Mouse (Mus musculus) hindbrain, embryonic 11.5 days (tissue): ENCODE results near the gene Rere. TPM values are rescaled to one million over a fixed set of nuclear protein-coding genes. Genes with fewer than 3 reads are reported as not detected.

Experiments
- ATAC-seq: fragments of 200-750 bp; cut with Nextera tagmentation; 2 replicates; pipeline ENCODE4 v1.8.0; 2017; ENCODE audit warnings: mild to moderate bottlenecking, moderate TSS enrichment, moderate library complexity; ENCODE audit not compliant: low FRiP score
- DNase-seq: peaks from one replicate; pipeline ENCODE4 v3.0.0-alpha.2; 2015; ENCODE audit warnings: low spot score
- H3K27ac ChIP-seq: fragments of 300-500 bp; sonication (generic); 2 replicates; pipeline ENCODE4 v1.5.1; 2014; ENCODE audit warnings: mild to moderate bottlenecking, low read depth, low read length
- H3K27me3 ChIP-seq: fragments of 300-500 bp; sonication (generic); 2 replicates; pipeline ENCODE4 v1.6.1; 2014; ENCODE audit warnings: mild to moderate bottlenecking, low read length, moderate library complexity, mixed read lengths; ENCODE audit not compliant: control insufficient read depth, insufficient read depth
- H3K36me3 ChIP-seq: fragments of 300-500 bp; sonication (generic); 2 replicates; pipeline ENCODE4 v1.6.1; 2014; ENCODE audit warnings: mild to moderate bottlenecking, low read length, moderate library complexity, mixed read lengths; ENCODE audit not compliant: control insufficient read depth, insufficient read depth
- H3K4me1 ChIP-seq: fragments of 300-500 bp; sonication (generic); replicated peaks from 2 replicates; pipeline ENCODE4 v1.6.1; 2014; ENCODE audit warnings: low read length, mixed read lengths; ENCODE audit not compliant: control insufficient read depth, insufficient read depth
- H3K4me2 ChIP-seq: fragments of 300-500 bp; sonication (generic); replicated peaks from 2 replicates; pipeline ENCODE4 v1.6.1; 2014; ENCODE audit warnings: mild to moderate bottlenecking, low read depth, low read length
- H3K4me3 ChIP-seq: fragments of 300-500 bp; sonication (generic); 2 replicates; pipeline ENCODE4 v1.5.1; 2014; ENCODE audit warnings: low read depth, low read length
- H3K9ac ChIP-seq: fragments of 300-500 bp; sonication (generic); 2 replicates; pipeline ENCODE4 v1.6.1; 2014; ENCODE audit warnings: low read depth, low read length
- H3K9me3 ChIP-seq: fragments of 300-500 bp; sonication (generic); 2 replicates; pipeline ENCODE4 v1.6.1; 2016; ENCODE audit warnings: low read length; ENCODE audit not compliant: control insufficient read depth
- WGBS: fragments of 180-500 bp; shearing (Covaris S2); extraction: QIAGEN DNeasy Blood & Tissue Kit; methylation state at CpG from one replicate; pipeline ENCODE4 v1.1.7; 2014; 5-methylcytosine and 5-hydroxymethylcytosine counted together
- polyA plus RNA-seq: library from polyadenylated mRNA; unstranded; fragments of >200 nt; fragmentation: Nextera tagmentation; extraction: Ambion mirVana; gene quantifications from 2 replicates; pipeline ENCODE4 v1.2.1, GENCODE M21; 2014

Gene Rere
- polyA plus RNA-seq, 1 experiment from 2014 or later, result 50.0 TPM

DNA sequence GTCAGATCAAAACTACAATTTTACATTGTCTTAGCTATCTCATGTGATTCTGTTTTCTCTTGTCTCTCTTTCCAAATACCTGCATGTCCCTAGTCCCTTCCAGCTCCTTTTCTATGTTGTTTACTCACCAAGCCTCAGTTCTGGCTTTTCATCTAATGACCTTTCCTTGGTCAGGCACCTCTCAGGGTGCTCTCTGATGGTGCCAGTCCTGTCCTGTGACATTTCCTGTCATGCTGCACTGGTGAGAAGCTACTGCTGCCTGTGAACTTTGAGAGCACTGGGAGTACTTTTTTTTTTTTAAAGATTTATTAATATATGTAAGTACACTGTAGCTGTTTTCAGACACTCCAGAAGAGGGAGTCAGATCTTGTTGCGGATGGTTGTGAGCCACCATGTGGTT is 25.8 kb downstream of the Rere start:
- DNase-seq, result no peak
- no peak for ATAC-seq
- Histone ChIP-seq H3K27ac (no peak overlapping the region), H3K9ac (no peak overlapping the region), H3K27me3 (no peaks in the 10 kb centered on the region), H3K4me3 (no peak overlapping the region), H3K4me2 (no peak overlapping the region), H3K36me3 (no peaks in the 10 kb centered on the region), H3K4me1 (no peaks in the 10 kb centered on the region; the same call in 1 of the 2 replicates), H3K9me3 (no peaks in the 10 kb centered on the region)
- WGBS, result 100% methylated on average over 1 of the region's 1 CpGs

DNA sequence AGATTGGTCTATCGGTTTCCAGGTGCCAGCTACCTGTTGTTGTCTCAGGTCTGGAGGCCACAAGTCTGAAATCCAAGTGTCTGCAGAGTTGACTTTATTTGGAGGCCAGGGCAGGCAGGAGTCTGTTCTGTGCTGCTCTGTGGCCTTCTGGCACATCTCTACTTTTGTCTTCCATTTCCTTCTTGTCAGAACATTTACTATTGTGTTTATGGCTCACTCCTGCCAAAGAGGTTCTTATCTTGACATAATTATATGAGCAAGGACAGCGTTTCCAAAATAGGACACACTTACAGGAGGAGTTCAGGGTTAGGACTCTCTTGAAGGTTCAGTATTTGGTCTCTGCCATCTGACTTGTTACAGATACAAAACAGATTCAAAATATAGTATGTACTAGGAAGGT is 30.0 kb downstream of the Rere start:
- 98% methylated on average over 2 of the region's 2 CpGs for WGBS
- ATAC-seq (no peak), DNase-seq (no peak)
- H3K9me3 ChIP-seq, result no peaks in the 10 kb centered on the region
- H3K4me3 ChIP-seq, result no peak overlapping the region
- H3K27me3 ChIP-seq, result no peaks in the 10 kb centered on the region
- no peaks in the 10 kb centered on the region for H3K36me3 ChIP-seq
- no peaks in the 10 kb centered on the region; the same call in 1 of the 2 replicates for H3K4me1 ChIP-seq
- H3K9ac ChIP-seq, result no peak overlapping the region
- H3K4me2 ChIP-seq, result no peak overlapping the region
- no peak overlapping the region for H3K27ac ChIP-seq

GRCm38 (mm10) chr4:150312646-150313045 is 31.2 kb downstream of the Rere start:
- ATAC-seq (no peak), DNase-seq (no peak)
- H3K36me3 ChIP-seq, result no peaks in the 10 kb centered on the region
- H3K9me3 ChIP-seq, result no peaks in the 10 kb centered on the region
- no peaks in the 10 kb centered on the region for H3K27me3 ChIP-seq
- no peak overlapping the region for H3K9ac ChIP-seq
- 96% methylated on average over 2 of the region's 2 CpGs for WGBS
- H3K4me3 ChIP-seq, result no peak overlapping the region
- H3K4me2 ChIP-seq, result no peak overlapping the region
- no peak overlapping the region for H3K27ac ChIP-seq
- H3K4me1 ChIP-seq, result no peaks in the 10 kb centered on the region; the same call in 1 of the 2 replicates

- Histone ChIP-seq H3K4me1 (no peaks in the 10 kb centered on the region), H3K27me3 (no peaks in the 10 kb centered on the region), H3K27ac (no peak overlapping the region), H3K4me3 (no peak overlapping the region), H3K36me3 (no peaks in the 10 kb centered on the region), H3K9ac (no peak overlapping the region), H3K4me2 (no peak overlapping the region), H3K9me3 (no peaks in the 10 kb centered on the region)
- ATAC-seq (no peak), DNase-seq (no peak)
- whole genome bisulfite sequencing, result 97% methylated on average over 19 of the region's 19 CpGs
Measured at GRCm38 (mm10) chr4:150315301-150315700, 33.9 kb downstream of the Rere start.

DNA sequence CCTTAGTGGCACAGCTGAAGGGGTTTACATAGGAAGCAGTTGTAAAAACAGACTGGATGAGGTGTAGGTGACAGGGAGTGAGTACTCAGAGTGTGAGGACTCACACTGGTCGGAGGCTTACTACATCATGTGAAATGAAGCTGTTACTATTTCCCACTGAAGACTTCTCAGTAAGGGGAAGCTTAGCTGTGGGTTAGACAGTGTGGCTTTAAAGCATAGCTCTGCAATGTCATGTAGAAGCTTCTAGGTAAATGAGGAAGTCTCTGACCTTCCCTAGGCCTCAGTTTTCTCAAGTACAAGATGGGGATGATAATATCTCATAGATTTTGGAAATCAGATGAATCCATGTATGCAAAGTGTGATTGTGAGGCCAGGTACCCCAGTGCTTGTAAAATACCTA is 35.1 kb downstream of the Rere start:
- ATAC-seq, result no peak

DNA sequence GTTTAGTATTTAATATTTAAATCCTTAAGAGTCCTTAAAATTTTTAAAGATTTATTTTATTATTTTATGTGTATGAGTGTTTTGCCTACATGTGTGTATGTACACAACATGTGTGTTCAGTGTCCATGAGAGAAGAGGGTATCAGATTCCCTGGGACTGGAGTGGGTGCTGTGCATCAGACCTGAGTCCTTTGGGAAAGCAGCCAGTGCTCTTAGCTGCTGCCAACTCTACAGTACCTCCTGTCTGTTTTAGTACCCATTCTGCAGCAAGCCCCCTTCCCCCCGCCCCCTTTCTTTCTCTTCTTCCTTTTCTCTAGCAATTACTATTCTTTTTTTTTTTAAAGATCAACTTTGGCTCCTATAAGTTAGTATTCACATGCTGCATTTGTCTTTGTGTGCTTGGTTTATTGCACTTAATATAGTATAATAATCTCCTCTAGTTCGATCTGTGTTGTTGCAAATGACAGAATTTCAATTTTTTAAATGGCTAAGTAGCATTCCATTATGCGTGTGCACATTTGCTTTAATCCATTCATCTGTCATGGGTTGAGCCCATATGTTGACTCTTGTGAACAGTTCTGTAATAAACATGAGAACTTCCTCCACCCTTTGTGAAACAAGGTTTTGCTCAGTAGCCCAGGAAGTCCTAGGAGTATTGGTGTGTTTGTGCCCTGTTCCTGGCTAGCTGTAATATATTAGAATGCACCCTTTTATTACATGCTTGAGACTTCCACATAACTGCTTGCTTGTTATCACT is 43.8 kb downstream of the Rere start:
- Histone ChIP-seq H3K27me3 (no peaks in the 10 kb centered on the region), H3K9me3 (no peaks in the 10 kb centered on the region), H3K9ac (no peak overlapping the region), H3K4me1 (no peaks in the 10 kb centered on the region), H3K27ac (no peak overlapping the region), H3K4me2 (no peak overlapping the region), H3K4me3 (no peak overlapping the region), H3K36me3 (no peaks in the 10 kb centered on the region)
- 90% methylated on average over 3 of the region's 3 CpGs for WGBS
- ATAC-seq (no peak), DNase-seq (no peak)

More for the DNA sequence above, 35.1 kb downstream of the Rere start:
- no peaks in the 10 kb centered on the region for H3K36me3 ChIP-seq
- no peak overlapping the region for H3K4me3 ChIP-seq
- no peak overlapping the region for H3K9ac ChIP-seq
- WGBS, result 82% methylated on average over 1 of the region's 1 CpGs
- no peaks in the 10 kb centered on the region for H3K4me1 ChIP-seq
- H3K27ac ChIP-seq, result no peak overlapping the region
- H3K4me2 ChIP-seq, result no peak overlapping the region
- DNase-seq, result no peak
- no peaks in the 10 kb centered on the region for H3K27me3 ChIP-seq
- H3K9me3 ChIP-seq, result no peaks in the 10 kb centered on the region

- ATAC-seq (no peak), DNase-seq (no peak)
- no peaks in the 10 kb centered on the region for H3K9me3 ChIP-seq
- H3K4me3 ChIP-seq, result no peak overlapping the region
- no peaks in the 10 kb centered on the region for H3K36me3 ChIP-seq
- no peak overlapping the region for H3K4me2 ChIP-seq
- H3K4me1 ChIP-seq, result no peaks in the 10 kb centered on the region
- no peak overlapping the region for H3K9ac ChIP-seq
- H3K27ac ChIP-seq, result no peak overlapping the region
- no peaks in the 10 kb centered on the region for H3K27me3 ChIP-seq
- 92% methylated on average over 2 of the region's 2 CpGs for WGBS
Measured at GRCm38 (mm10) chr4:150326005-150326404, 44.6 kb downstream of the Rere start.

DNA sequence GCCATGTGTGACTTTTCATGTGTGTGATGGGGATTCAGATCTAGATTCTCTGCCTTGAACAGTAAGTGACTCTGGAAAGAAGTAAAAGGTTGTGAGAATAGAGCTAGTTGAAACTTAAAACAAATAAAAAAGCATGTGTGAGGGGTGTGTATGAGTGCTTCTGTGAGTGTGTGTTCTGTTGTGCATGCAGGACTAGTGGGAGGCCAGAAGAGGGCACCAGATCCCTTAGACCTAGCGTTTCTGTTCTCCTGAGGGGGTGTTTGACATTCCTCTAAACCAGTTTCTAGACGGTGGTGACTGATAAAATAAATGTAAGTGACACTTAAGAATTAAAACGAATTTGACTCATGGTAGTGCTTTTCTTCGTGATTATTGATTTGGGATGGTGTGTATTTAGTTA is 46.0 kb downstream of the Rere start:
- DNase-seq (no peak), ATAC-seq (no peak)
- H3K4me1 ChIP-seq, result no peaks in the 10 kb centered on the region
- no peaks in the 10 kb centered on the region for H3K9me3 ChIP-seq
- no peak overlapping the region for H3K4me2 ChIP-seq
- H3K27ac ChIP-seq, result no peak overlapping the region
- no peaks in the 10 kb centered on the region for H3K27me3 ChIP-seq
- H3K4me3 ChIP-seq, result no peak overlapping the region
- no peak overlapping the region for H3K9ac ChIP-seq
- WGBS, result 77% methylated on average over 4 of the region's 4 CpGs
- no peaks in the 10 kb centered on the region for H3K36me3 ChIP-seq

DNA sequence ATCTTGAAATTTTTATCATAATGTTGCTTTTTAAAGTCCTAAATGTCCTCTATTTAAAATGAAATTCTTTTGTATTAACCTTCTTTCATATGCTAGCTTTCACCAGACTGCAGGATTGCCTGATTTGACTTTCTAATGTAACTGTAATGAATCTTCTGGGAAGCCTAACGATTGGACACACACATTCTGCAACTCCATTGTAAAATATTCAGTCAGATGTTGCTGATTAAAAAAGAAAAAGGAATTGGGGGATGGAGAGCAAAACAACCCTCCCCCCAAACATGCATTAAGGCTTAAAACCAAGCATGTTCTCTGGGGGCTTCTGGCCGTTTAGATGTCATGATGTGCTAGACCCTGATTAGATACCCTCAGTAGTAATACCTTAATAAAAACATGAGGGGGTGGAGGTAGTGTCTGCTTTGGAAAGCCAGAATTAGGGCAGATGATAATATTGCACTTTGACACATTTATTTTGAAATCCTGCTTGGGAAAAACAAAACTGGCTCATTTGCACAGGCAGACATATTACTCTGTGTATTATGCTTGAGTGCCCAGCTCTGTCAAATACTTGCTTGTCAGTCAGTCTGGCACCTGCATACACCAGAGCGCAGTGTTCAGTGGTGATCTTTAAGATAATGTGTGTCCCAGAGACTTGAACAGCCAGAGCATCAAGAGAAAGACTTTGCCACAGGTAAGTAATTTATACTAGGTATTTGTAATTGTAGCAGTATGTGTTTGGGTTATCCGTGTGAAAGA is 52.7 kb downstream of the Rere start:
- ATAC-seq (peak; percentile 53; the same call in 1 of the 2 replicates), DNase-seq (peak; percentile 30)
- Histone ChIP-seq H3K36me3 (no peaks in the 10 kb centered on the region), H3K4me1 (no peaks in the 10 kb centered on the region), H3K4me2 (no peak overlapping the region), H3K4me3 (no peak overlapping the region), H3K27me3 (no peaks in the 10 kb centered on the region), H3K27ac (peak overlapping the region; percentile 78), H3K9me3 (no peaks in the 10 kb centered on the region), H3K9ac (no peak overlapping the region)
- 57% methylated on average over 4 of the region's 4 CpGs for WGBS
